Mouse (Mus musculus) small intestine, adult 2 months (tissue): ENCODE data around the gene Maf.

Experiments used
- CTCF ChIP-seq: fragments of 200-500 bp; IDR thresholded peaks from 2 replicates; pipeline ENCODE4 v1.5.1; 2012; ENCODE audit warnings: low read depth, mild to moderate bottlenecking, control low read depth, inconsistent platforms, low read length, moderate library complexity, mixed read lengths; ENCODE audit not compliant: insufficient replicate concordance, insufficient read length; ENCODE audit errors: extremely low read depth
- POLR2A ChIP-seq: fragments of 200-500 bp; IDR thresholded peaks from 2 replicates; pipeline ENCODE4 v1.6.1; 2012; ENCODE audit warnings: low read depth, mild to moderate bottlenecking, control low read depth, inconsistent platforms, low read length, moderate library complexity

GRCm38 (mm10) chr8:115754694-115755093 is 47.1 kb upstream of the Maf start:
- TF ChIP-seq CTCF (no peak), POLR2A (no peak)
